Mouse (Mus musculus) forebrain, embryonic 16.5 days (tissue): ENCODE measurements at regions not wholly inside any gene's neighbourhood (a gene's known extent, or its start where the extent isn't known, plus 50 kb on each side); places are given as distances from the start of the nearest gene placed in this dataset.

Experiments used
- ATAC-seq: fragments of 200-750 bp; cut with Nextera tagmentation; 2 replicates; pipeline ENCODE4 v1.8.0; 2017; ENCODE audit warnings: mild to moderate bottlenecking, moderate library complexity
- H3K27ac ChIP-seq: fragments of 300-500 bp; sonication (generic); 2 replicates; pipeline ENCODE4 v1.5.1; 2014; ENCODE audit warnings: low read length, control low read depth
- H3K27me3 ChIP-seq: fragments of 300-500 bp; sonication (generic); replicated peaks from 2 replicates; pipeline ENCODE4 v1.6.1; 2014; ENCODE audit warnings: low read length; ENCODE audit not compliant: control insufficient read depth, insufficient read depth
- H3K36me3 ChIP-seq: fragments of 300-500 bp; sonication (generic); 2 replicates; pipeline ENCODE4 v1.6.1; 2014; ENCODE audit not compliant: control insufficient read depth, insufficient read depth
- H3K4me1 ChIP-seq: fragments of 300-500 bp; sonication (generic); replicated peaks from 2 replicates; pipeline ENCODE4 v1.6.1; 2014; ENCODE audit warnings: low read length; ENCODE audit not compliant: control insufficient read depth, insufficient read depth
- H3K4me2 ChIP-seq: fragments of 300-500 bp; sonication (generic); 2 replicates; pipeline ENCODE4 v1.6.1; 2014; ENCODE audit warnings: mild to moderate bottlenecking, low read length, control low read depth
- H3K4me3 ChIP-seq: fragments of 300-500 bp; sonication (generic); replicated peaks from 2 replicates; pipeline ENCODE4 v1.5.1; 2014; ENCODE audit warnings: mild to moderate bottlenecking, low read length, control low read depth
- H3K9ac ChIP-seq: fragments of 300-500 bp; sonication (generic); replicated peaks from 2 replicates; pipeline ENCODE4 v1.6.1; 2014; ENCODE audit warnings: low read depth, low read length, control low read depth
- H3K9me3 ChIP-seq: fragments of 300-500 bp; sonication (generic); 2 replicates; pipeline ENCODE4 v1.6.1; 2016; ENCODE audit warnings: low read length; ENCODE audit not compliant: control insufficient read depth
- WGBS: fragments of 180-500 bp; shearing (Covaris S2); extraction: QIAGEN DNeasy Blood & Tissue Kit; methylation state at CpG from one replicate; pipeline ENCODE4 v1.1.7; 2014; 5-methylcytosine and 5-hydroxymethylcytosine counted together

DNA sequence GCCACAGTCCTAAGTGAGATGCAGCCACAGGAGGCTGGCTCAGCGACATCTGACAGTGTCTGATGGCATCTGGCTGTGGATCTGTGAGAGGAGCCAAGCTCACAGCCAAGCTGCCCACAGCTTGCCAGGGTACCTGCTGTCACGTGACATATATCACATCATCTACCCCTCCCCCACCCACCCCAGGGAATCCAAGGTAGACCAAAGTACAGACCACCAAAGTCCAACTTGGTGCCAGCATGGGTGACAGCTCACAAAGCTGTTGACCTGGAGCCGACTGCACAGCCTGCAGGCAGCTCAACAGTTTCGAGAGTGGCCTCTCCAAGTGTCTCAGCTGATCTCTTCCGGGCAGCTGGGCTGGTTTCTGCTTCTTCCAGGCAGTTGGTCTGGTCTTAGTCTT lies 119.6 kb upstream of the Tmem189 start:
- Histone ChIP-seq H3K27me3 (no peaks in the 10 kb centered on the region), H3K4me2 (no peak overlapping the region), H3K9ac (no peak overlapping the region), H3K36me3 (no peaks in the 10 kb centered on the region), H3K27ac (no peak overlapping the region), H3K4me3 (no peak overlapping the region), H3K9me3 (no peaks in the 10 kb centered on the region), H3K4me1 (no peaks in the 10 kb centered on the region)
- WGBS, result 86% methylated on average over 5 of the region's 5 CpGs
- no peak for ATAC-seq

DNA sequence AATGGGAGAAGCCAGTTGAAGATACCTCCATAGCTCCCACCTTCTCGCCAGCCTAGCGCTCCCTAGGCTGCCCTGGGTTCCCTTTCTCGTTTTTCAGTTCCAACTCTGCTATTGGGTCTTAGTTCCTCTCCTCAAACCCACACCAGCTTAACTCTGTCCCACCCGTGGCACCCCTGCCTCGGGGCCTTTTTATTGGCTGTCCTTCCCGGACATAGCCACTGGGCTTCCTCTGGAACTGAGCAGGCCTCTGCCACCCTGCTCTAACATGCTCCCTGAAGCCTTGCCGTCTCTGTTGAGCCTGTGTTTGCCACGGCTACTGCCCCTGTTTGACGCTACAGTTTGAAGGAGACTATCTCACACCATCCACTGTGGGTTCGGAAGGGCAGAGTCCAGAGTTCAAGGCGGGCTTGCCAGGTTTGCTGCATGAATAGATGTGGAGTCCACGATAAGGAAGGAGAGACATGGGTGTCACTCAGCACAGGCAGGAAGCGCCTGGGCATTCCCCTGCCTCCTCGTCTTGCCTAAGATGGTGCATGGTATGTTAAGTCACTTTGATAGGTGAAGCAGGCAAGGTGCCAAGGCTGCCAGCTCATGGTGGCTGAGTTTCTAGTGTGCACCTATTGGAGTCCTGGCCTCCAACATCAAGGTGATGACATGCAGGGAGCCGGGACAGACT lies 116.1 kb upstream of the Tmem189 start:
- Histone ChIP-seq H3K9me3 (no peaks in the 10 kb centered on the region), H3K36me3 (no peaks in the 10 kb centered on the region), H3K27me3 (no peaks in the 10 kb centered on the region), H3K4me1 (no peaks in the 10 kb centered on the region), H3K9ac (no peak overlapping the region), H3K4me3 (no peak overlapping the region), H3K27ac (no peak overlapping the region), H3K4me2 (no peak overlapping the region)
- ATAC-seq, result no peak
- 78% methylated on average over 15 of the region's 15 CpGs for WGBS

DNA sequence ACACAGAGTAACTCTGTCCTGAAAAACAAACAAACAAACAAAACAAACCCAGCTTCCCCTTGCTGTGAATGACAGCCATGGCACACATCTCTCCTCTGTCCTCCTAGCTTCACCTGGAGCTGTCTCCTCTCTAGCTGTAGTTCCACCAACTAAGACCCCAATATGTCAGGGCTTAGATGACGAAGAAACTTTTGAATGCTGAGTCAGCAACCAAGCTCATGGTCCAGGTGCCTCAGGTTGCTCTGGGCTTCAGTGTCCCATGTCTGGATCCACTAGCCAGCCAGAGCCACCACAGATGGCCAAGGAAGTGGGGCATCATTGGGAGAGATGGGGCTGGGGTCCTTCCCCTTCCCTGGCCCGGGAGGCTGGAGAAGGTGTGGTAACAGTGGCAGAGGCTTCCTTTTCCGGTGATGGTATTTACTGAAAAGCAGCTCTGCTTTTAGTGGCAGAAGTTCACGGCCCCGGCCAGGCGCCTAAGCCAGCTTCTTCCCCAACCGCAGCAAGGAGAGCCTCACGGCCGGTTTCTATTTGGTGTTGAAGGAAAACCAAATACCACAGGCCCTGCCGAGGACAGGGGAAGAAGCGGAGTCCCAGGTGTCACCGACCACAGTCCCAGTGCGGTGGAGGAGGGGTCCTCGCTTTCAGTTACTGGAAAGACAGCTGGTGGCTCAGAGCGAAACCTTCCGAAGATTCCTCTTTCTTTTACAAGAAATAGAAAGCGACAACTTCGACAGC lies 115.0 kb upstream of the Tmem189 start:
- Histone ChIP-seq H3K4me1 (no peaks in the 10 kb centered on the region), H3K36me3 (no peaks in the 10 kb centered on the region), H3K27me3 (no peaks in the 10 kb centered on the region), H3K27ac (no peak overlapping the region), H3K9ac (no peak overlapping the region), H3K9me3 (no peaks in the 10 kb centered on the region), H3K4me3 (no peak overlapping the region), H3K4me2 (no peak overlapping the region)
- WGBS, result 75% methylated on average over 18 of the region's 18 CpGs
- no peak for ATAC-seq

DNA sequence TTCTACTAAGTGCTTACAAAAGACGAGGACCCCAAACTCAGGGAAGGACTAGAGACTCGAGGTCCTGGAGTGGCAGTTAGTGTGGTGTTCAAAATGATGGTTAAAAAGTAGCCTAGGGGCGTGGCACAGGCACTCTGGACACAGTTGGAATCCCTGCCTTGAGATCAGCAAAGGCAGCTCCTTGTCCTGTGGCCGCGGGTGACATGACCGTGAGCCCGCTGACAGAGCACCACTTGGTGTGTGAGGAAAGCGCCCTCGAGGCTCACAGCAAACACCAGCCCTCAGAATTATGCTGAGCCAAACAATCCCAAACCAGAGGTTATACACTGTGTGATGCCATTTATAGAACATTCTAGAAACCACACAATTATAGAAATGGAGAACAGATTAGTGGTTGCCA lies 112.9 kb upstream of the Tmem189 start:
- Histone ChIP-seq H3K27me3 (no peaks in the 10 kb centered on the region), H3K4me1 (no peaks in the 10 kb centered on the region), H3K4me2 (no peak overlapping the region), H3K36me3 (no peaks in the 10 kb centered on the region), H3K9ac (no peak overlapping the region), H3K27ac (no peak overlapping the region), H3K9me3 (no peaks in the 10 kb centered on the region), H3K4me3 (no peak overlapping the region)
- 80% methylated on average over 9 of the region's 9 CpGs for WGBS
- no peak for ATAC-seq

DNA sequence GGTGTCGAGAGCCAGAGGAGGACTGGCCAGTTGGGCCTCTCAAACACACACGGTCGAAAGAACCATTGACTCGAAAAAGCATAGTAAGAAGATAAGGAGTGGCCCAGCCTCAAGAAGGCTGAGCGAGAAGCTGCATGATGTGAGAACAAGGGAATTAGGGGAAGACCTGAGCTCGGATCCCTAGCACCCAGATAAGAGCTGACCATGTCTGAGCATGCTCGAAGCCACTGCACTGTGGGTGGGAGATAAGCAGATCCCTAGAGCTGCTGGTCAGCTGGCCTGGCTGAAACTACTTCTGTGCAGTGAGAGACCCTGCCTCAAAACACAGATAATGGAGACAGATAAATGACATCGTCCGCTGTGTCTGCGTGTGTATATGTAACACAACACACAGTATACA lies 111.8 kb upstream of the Tmem189 start:
- Histone ChIP-seq H3K4me3 (no peak overlapping the region), H3K4me2 (no peak overlapping the region), H3K9me3 (no peaks in the 10 kb centered on the region), H3K9ac (no peak overlapping the region), H3K27ac (no peak overlapping the region), H3K27me3 (no peaks in the 10 kb centered on the region), H3K4me1 (no peaks in the 10 kb centered on the region), H3K36me3 (no peaks in the 10 kb centered on the region)
- ATAC-seq, result no peak
- 92% methylated on average over 10 of the region's 10 CpGs for WGBS

DNA sequence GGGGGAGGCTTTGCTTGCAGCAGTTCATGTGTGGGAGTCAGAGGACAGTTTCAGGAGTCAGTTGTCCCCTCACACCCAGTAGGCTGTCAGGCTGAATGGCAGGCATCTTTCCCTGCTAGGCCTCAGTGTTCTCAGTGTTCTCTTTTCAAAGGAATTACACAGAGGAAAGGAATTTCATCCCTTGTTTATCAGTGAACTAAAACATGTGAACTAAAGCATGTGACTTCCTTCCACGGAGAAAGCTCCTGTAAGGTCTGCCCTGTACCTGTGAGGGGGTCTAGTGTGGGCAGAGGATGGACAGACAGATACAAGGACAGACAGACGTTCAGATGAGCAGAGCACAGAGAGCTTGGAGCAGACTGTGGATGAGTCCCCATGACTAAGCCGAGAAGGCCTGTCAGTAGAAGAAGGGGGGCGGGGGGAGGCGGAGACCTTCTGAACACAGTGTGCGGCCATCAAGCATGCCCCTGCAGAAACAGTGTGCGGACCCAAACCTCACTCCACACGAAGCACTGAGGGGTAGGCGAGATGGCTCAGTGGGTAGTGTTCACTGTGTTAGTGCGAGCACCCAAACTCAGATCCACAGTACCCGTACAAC lies 111.1 kb upstream of the Tmem189 start:
- no peak overlapping the region for H3K4me2 ChIP-seq
- no peak overlapping the region for H3K4me3 ChIP-seq
- ATAC-seq, result no peak
- H3K4me1 ChIP-seq, result no peaks in the 10 kb centered on the region
- no peaks in the 10 kb centered on the region for H3K9me3 ChIP-seq
- no peak overlapping the region for H3K9ac ChIP-seq
- no peaks in the 10 kb centered on the region for H3K27me3 ChIP-seq
- no peaks in the 10 kb centered on the region for H3K36me3 ChIP-seq
- no peak overlapping the region for H3K27ac ChIP-seq
- 67% methylated on average over 11 of the region's 11 CpGs for WGBS

DNA sequence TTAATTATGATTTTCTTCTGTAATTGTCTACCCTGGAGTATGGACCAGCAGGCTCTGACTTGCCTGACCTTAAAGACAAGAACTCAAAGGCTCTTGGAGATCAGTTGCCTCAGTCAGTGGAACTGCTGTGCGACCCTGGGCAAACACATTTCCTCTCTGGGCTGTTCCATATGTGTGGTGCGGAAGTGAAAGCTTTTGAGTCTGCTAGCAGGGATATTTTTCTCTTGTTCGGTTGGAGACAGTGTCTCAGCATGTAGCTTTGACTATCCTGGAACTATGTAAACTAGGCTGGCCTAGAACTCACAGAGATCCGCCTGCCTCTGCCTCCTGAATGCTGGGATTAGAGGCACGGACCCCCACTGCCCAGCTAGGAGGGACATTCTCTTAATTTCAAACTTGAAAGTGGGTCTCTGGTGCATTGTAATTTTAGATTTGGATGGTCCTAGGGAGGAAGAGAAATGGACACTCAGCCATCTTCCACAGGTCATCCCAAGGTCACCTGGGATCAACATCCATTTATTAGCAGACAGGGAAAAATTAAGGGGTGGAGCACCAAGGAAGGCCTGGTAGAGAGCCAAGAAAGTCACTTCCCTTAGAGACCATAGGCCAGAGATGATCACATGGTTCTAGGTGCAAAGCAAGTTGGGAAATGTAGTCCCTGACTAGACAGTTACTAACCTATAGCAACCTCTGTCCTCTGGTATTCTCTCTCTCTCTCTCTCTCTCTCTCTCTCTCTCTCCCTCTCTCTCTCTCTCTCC lies 110.2 kb upstream of the Tmem189 start:
- H3K36me3 ChIP-seq, result no peaks in the 10 kb centered on the region
- no peak overlapping the region for H3K4me3 ChIP-seq
- no peak overlapping the region for H3K4me2 ChIP-seq
- H3K27ac ChIP-seq, result no peak overlapping the region
- ATAC-seq, result no peak
- 92% methylated on average over 5 of the region's 5 CpGs for WGBS
- H3K27me3 ChIP-seq, result no peaks in the 10 kb centered on the region
- H3K9ac ChIP-seq, result no peak overlapping the region
- no peaks in the 10 kb centered on the region for H3K9me3 ChIP-seq
- H3K4me1 ChIP-seq, result no peaks in the 10 kb centered on the region

DNA sequence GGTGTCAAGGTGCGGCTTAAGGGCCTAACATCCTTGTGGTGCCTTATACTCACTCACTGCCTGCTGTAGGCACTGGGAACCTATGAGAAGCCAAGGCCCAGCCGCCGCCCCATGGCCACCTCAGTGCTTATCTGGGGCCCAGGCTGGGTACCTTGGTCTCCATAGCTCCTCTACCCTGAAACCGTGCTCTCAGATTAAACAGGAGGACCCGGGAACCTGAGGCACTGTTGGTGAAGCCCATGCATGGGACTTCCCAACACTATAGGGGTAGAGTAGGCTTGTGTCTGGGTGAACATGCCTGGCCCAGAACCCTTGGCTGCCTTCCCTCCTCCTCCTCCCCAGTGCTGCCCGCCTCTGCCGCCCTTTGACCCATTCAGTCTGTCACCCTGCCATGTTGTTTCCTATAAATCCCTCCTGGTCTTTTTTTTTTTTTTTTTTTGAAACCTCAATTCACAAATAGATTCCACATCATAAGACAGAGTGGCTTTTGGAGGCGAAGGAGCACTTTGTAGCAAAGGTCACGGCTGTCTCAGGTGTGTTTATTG lies 109.4 kb upstream of the Tmem189 start:
- no peaks in the 10 kb centered on the region for H3K36me3 ChIP-seq
- ATAC-seq, result no peak
- no peaks in the 10 kb centered on the region for H3K4me1 ChIP-seq
- H3K4me3 ChIP-seq, result no peak overlapping the region
- H3K4me2 ChIP-seq, result no peak overlapping the region
- H3K9ac ChIP-seq, result no peak overlapping the region
- no peak overlapping the region for H3K27ac ChIP-seq
- no peaks in the 10 kb centered on the region for H3K9me3 ChIP-seq
- WGBS, result 96% methylated on average over 9 of the region's 9 CpGs
- no peaks in the 10 kb centered on the region for H3K27me3 ChIP-seq
